Mouse (Mus musculus): ENCODE measurements around the gene Vav3. TPM values are rescaled to one million over a fixed set of nuclear protein-coding genes. Genes with fewer than 3 reads are reported as not detected.
A peak's percentile ranks its signal among the peaks of the same experiment; 100 is the strongest.

Gene Vav3
- polyA plus RNA-seq, 1 experiment, result 4.5 TPM

DNA sequence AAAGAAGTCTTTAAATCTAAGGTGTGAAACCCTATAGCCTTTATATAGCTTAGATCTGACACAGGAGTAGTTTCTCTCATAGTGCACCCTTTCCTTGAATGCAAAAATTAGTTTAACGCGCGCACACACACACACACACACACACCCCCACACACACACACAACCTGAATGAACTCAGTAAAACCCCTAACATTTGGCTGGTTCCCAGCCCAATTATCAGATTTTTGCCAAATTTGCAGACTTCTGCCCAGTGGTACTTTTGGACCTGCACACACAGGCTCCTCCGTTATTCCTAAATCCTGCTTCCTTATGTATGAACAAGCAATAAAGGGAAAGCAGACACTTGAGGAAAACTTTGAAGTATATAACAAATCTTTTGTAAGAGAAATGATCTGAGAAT, 313.9 kb downstream of the Vav3 start:
- no peak for DNase-seq (ENCODE audit: extremely low spot score in 1 of 2, low spot score in 1 of 2)

DNA sequence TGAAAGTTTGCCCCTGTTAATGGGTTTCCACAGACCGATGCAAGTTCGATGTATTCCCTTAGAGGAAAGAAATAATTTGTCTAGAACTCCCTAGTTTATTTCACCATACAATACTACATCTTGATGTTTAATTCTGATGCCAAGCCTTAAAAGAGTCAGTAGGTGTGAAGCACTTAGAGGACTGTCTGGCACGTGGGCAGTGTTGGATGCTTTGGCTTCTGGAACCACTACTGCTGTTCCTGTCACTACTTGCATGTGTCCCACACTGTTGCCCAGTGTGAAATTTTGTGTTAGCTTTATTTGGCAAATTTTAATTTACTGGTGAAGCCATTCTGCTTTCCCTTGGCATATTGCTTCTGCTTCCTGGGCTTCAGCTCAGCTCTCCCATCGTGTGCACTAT, 331.3 kb downstream of the Vav3 start:
- DNase-seq (ENCODE audit: extremely low spot score in 1 of 2, low spot score in 1 of 2), result peak; percentile 20 to 51

DNA sequence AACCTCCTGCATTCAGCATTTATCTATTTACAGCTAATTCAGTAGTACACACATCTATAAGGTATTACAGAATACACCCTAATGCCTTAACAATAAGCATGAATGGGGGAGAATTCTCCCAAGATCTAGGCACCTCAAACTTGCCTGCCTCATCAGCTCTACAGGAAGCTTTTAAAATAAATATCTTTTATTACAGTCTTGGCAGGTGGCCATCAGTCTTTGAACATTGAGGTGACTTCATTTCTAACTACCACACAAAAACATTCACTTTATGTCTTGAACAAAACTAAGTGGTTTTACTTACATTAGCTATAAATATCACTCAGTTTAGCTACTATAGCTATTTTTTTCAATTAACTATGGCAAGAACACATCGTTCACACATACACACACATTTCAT, 332.5 kb downstream of the Vav3 start:
- DNase-seq (ENCODE audit: extremely low spot score in 1 of 2, low spot score in 1 of 2), result no peak

DNA sequence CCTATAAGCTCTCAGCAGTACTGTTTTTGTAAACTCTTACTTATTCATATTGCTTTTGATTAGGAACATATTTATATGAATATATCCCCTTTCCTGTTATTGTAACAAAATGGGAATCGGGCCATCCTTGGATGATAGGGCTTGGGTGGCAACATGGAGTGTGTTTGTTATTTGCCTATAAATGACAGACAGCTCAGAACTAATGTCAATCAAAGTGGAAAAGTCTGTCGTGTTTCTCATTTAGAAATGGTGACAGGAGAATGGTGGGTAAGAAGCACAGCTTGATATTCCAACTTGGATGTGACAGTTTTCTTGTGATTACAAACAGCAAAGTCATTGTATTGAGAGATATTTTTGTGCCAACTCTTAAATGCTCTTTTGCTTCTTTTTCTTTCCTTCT, 339.8 kb downstream of the Vav3 start:
- DNase-seq (ENCODE audit: extremely low spot score in 1 of 2, low spot score in 1 of 2), result no peak

DNA sequence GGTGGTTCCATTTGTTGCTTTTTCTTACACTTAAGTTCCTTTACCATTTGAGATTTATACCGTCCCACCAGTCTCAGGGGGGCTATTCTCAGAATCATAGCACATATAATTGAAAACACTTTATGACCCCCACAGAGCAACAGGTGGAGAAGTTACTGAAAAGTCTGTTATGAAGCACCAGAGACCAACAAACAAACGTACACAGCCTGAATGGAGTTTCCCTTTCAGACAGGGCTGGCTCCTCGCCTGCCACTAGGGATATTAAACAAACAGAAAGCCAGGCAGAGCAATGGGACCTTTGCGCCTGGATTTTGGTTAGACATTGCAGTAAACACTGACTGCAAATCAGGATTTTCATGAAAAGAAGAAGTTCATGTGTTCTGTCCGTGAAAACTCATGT, 341.4 kb downstream of the Vav3 start:
- no peak for DNase-seq (ENCODE audit: extremely low spot score in 1 of 2, low spot score in 1 of 2)

DNA sequence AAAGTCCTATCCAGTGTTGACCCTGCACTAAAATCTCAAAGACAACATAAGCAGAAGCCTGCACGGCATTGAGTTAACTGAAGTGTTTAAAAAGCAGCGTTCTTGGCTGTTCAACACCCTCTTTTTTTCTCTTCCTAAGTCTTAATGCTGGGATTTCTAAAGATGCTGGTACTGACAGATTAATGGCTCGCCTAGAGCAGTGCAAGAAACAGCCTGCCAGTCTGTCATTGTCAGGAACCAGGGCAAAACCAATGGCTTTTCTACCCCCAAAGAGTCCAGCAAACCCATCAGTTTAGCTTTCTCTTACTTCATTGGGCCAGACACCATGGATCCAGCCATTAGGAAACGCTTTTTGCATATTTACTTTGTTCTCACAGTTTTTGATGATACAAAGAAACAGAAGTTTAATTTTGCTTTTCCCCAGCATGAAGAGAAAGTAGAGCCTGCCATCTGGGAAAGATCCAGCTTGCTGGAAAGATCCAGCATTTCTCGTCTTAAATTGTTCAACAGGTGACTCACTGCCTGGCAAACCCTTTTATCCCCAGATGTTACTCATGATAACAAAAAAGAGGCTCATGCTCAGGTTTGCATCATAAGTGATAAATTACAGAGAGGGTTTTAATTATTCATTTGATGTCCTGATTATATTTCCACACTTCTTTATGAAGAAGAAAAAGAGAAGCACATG, 343.3 kb downstream of the Vav3 start:
- DNase-seq (ENCODE audit: extremely low spot score in 1 of 2, low spot score in 1 of 2), result peak in 1 of 2 experiments; percentile 33

DNA sequence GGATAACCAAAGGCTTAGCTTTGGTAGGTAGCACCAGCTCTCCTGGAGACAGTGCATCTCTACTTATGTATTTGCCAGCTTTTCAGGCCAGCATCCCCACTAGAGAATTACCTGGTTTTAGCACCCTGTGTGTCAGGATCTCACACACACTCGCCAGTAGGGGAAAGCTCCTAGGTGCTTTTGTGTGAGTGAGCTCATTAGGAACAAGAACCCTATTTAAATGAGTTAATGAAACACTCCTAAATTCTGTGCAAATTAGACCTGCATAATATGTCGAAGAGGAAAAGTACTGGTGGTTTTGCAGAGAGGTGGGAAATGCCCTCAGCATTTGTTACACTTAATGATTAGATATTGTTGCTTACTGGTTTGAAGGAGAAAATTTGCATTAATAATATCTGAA, 350.1 kb downstream of the Vav3 start:
- DNase-seq (ENCODE audit: extremely low spot score in 1 of 2, low spot score in 1 of 2), result no peak

DNA sequence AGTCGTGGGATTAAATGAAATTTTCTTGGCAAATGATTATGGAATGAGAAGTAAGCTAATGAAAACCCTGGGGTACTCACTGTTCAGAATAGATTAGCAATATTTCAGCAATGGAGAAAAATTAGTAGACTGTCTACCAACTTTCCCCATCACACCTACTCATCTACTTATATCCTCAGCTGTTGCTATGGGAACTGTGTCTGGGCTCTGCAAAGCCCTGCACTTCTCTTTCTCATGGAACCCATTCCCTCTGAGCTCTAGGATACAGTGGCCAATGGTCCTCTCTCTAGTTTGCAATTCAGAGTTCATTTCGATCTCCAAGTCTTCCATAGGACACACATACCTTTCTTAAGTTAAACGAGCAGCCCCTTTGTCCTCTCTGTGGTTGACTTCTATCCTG, 352.2 kb downstream of the Vav3 start:
- DNase-seq (ENCODE audit: extremely low spot score in 1 of 2, low spot score in 1 of 2), result no peak

DNA sequence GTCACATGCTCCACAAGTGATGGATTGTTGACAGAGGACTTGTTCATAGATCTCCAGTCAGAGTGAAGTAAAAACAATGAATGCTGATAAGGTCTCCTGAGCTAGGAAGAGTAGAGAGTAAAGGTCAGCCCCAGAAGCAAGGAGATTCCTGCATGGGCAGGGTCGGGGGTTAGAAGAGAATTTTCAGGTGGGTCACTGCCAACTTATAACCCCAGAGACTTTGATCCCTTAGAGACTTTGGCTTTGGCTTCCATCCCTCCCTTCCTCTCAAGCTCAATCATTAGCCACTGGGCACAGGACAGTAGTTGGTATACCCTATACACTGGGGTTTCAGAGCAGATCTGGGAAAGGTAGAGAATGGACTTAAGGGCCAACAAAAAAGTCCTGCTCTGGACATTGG, 360.8 kb downstream of the Vav3 start:
- no peak for DNase-seq (ENCODE audit: extremely low spot score in 1 of 2, low spot score in 1 of 2)

DNA sequence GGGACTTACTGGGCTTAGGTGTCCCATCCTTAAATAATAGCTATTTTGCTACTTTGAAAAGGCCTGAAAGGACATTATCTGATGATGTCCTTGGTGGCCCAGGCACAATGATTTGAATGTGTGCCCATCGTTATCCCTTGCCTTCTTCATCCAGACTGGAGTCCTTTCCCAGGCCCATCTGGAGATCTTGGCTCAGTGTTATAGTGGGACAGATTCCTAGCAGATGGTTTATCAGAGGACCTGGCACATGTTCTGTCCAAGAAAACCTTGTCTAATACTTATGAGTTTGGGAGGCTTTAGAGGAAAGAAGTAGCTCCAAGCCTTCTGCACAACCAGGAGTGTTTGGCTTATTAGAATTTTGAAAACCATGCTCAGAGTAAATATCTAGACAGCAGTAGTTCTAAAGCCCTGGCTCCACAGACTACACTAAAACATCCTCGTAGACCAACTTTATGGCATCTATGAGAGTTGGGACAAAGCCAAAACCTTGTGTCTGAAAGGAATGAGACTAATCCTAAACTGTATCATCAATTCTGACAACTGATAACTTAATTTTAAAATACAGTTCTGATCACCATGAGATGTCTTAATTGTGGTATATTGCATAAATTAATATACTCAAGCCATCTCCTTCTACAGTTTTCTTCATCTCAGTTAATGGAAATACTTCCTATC, 367.5 kb downstream of the Vav3 start:
- peak in 1 of 2 experiments; percentile 25 for DNase-seq (ENCODE audit: extremely low spot score in 1 of 2, low spot score in 1 of 2)

DNA sequence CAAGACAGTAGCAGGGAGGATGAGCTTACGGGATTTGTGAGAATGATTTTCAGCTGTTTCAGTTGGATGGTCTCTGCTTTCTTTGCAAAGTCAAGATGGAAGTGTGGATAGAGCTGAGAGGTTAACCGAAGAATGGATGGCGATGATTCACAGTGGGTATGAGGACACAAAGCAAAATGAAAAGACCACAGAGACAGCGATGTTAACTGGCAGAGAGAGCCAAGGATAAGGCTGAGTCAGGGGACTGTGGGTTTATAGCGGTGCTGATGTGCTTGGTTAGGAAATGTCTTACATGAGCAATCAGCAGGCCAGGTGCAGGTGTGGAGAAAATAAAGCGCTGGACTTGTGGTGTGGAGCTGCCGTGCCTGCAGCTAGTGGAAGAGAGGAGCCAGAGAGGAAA, 371.3 kb downstream of the Vav3 start:
- no peak for DNase-seq (ENCODE audit: extremely low spot score in 1 of 2, low spot score in 1 of 2)

DNA sequence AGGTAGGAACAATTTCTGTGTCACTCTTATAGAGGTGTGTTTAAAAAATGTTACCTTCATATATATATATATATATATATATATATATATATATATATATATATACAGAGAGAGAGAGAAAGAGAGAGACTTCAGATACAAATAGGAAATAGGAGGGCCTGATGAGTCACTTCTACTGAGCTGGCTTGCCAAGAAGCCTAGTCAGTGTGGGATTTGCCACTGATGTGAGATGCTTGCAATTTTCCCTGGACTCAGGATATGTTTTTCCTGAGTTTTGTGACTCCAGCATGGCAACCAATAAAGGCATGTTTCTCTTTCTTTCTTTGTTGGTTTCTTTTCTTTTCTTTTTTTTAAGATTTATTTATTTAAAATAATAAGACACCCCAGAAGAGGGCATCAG, 374.0 kb downstream of the Vav3 start:
- DNase-seq (ENCODE audit: extremely low spot score in 1 of 2, low spot score in 1 of 2), result no peak

DNA sequence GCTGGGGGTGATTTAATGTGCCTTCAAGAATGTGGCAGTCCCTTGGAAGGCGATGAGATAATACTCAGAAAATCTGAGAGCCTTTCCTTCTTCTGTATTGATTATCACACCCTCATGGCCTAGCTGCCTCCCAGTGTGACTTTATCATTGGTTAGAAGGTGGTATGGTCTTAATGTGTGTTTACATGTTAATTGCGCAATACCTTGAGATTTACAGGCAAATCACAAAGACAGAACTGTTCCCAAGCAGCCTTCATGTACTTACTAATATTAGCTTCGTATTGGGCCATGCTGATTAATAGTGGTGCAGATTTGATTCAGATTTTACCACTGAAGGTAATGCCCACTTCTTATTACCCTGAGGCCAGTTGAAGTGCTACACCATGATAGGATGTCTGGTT, 381.3 kb downstream of the Vav3 start:
- DNase-seq (ENCODE audit: extremely low spot score in 1 of 2, low spot score in 1 of 2), result no peak

DNA sequence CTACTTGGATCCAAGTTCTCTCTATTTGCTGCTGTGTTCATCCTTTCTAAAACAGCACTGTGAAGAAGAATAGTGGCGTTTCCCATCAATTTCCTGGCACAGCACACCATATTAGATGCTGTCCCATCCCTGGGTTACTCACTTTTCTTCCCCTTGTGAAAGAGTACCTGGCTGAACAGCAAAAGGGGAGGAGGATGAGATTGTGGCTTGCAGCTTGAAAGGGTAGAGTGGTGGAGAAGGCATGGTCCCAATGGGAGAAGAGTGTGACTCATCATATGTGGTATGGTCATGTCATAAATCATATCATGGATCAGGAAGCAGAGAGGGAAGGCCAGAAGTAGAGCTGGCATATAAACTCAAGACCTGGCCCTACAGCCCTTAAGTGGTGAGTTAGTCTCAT, 386.3 kb downstream of the Vav3 start:
- no peak for DNase-seq (ENCODE audit: extremely low spot score in 1 of 2, low spot score in 1 of 2)

DNA sequence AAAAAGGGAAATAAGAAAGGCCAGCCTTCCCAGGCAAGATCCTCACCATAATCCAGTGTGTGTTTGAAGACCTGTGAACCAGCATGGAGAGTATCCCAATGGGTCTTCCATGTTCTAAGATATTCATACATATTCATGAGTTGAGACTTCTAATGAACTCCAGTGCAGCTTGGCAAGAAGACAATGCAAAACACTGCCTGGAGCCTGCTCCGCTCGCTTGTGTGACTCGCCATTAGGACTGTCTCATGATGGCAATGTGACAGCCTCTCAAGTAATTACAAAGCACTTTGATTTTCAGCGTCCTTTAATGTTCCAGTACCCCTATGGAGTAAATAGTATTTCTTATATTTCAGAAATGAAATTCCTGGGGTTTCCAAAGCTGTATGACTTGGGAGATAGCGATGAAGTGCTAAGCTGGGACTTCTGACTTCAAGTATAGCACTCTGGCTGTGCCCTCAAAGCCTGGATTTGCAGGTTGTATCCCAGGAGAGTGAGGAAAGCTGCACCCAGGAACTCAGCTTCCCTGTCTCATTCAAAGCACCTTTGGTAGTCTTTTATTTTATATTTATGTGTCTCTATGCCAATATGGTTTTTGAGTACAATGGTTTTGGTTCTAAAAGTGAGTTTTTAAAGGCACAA, 391.3 kb downstream of the Vav3 start:
- no peak for DNase-seq (ENCODE audit: extremely low spot score in 1 of 2, low spot score in 1 of 2)

DNA sequence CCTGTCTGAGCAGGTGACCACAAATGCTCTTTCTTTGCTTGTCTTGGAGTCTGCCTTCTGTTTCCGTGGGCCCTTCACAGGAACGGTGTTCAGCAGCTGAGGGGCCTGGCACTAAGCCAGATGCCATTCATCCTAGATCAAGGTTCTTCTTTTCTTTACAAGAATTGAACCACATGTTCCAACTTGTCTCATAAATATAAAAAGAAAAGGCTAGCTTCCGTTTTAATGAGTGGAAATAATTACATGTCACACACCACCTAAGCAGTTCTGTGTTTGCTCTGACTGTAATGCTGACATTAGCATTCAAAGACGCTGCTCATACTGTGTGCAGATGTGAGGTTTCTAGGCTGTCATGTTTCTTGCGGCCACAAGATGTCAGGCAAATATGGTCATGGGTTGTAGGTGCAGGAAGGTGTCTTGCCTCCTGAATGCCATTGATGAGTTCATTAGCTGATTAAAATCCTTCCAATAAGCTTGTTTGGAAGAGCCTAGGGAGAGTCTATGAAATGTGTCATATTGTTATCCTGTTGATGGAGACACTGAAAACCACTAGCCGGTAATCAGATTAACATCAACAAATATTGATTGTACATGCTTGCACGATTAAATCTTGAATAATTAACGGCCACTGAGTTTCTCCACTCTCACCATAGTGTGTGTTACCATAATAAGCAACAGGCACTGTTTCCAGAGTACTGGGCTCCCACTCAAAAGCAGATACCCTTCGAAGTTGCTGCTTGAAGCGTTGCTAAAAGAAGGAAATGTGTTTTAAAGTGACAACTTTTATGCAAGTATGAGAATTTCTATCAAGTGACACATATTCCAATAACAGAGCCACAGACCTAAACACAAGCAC, 392.1 kb downstream of the Vav3 start:
- peak; percentile 12 to 59 for DNase-seq (ENCODE audit: extremely low spot score in 1 of 2, low spot score in 1 of 2)

Other genes starting within 250 kb of the Vav3 start
- 1.6 and 2.0 TPM in 2 replicates for gene Slc25a24, start 217.5 kb upstream of the Vav3 start, polyA plus RNA-seq (2012; rRNA removed)

All from frontal cortex, adult 2 months (tissue).